Mouse (Mus musculus) adrenal gland, adult (tissue): Measurements from ENCODE around the gene Prrx2.

ENCODE experiments used
- DNase-seq, 2 experiments: peaks; one replicate each; pipeline ENCODE4 v3.0.0; 2022 to 2023; ENCODE audit warnings: low spot score in 1 of 2; ENCODE audit not compliant: inconsistent age in 2 of 2

The Prrx2 gene

GRCm38 (mm10) chr2:30834373-30835022 lies at the start of gene Prrx2:
Gene Prrx2, plus strand, starts transcription at chr2:30834972.
- peak in 1 of 2 experiments; percentile 27 for DNase-seq

GRCm38 (mm10) chr2:30787466-30787865 lies 47.3 kb upstream of the Prrx2 start:
- no peak for DNase-seq

GRCm38 (mm10) chr2:30792061-30792460 lies 42.7 kb upstream of the Prrx2 start:
- no peak for DNase-seq

- peak; percentile 96 to 99 for DNase-seq
Observed at GRCm38 (mm10) chr2:30794179-30795108, 40.3 kb upstream of the Prrx2 start.

GRCm38 (mm10) chr2:30795271-30795888 lies 39.4 kb upstream of the Prrx2 start:
- no peak for DNase-seq

- peak in 1 of 2 experiments; percentile 38 for DNase-seq
Observed at GRCm38 (mm10) chr2:30795889-30796275, 38.9 kb upstream of the Prrx2 start.

GRCm38 (mm10) chr2:30796382-30796781 lies 38.4 kb upstream of the Prrx2 start:
- peak; percentile 89 to 93 for DNase-seq

- DNase-seq: no peak
Observed at GRCm38 (mm10) chr2:30799456-30799855, 35.3 kb upstream of the Prrx2 start.

GRCm38 (mm10) chr2:30800671-30801066 lies 34.1 kb upstream of the Prrx2 start:
- DNase-seq: no peak

- peak; percentile 58 to 80 for DNase-seq
Observed at GRCm38 (mm10) chr2:30801067-30801852, 33.5 kb upstream of the Prrx2 start.

GRCm38 (mm10) chr2:30803604-30804003 lies 31.2 kb upstream of the Prrx2 start, which contains the start of gene 1700001O22Rik:
Gene 1700001O22Rik, minus strand, starts transcription at chr2:30803661.
- DNase-seq: no peak

GRCm38 (mm10) chr2:30805983-30806382 lies 28.8 kb upstream of the Prrx2 start:
- no peak for DNase-seq

- no peak for DNase-seq
Observed at GRCm38 (mm10) chr2:30807147-30807647, 27.6 kb upstream of the Prrx2 start.

- DNase-seq: peak; percentile 100
Observed at GRCm38 (mm10) chr2:30807648-30808295, 27.0 kb upstream of the Prrx2 start, which contains the start of gene Ntmt1. Gene Ntmt1, plus strand, starts transcription at chr2:30807826.

GRCm38 (mm10) chr2:30808296-30808655 lies 26.5 kb upstream of the Prrx2 start:
- peak in 1 of 2 experiments; percentile 66 for DNase-seq

GRCm38 (mm10) chr2:30809503-30809902 lies 25.3 kb upstream of the Prrx2 start:
- DNase-seq: no peak

- no peak for DNase-seq
Observed at GRCm38 (mm10) chr2:30810573-30810972, 24.2 kb upstream of the Prrx2 start.

- DNase-seq: no peak
Observed at GRCm38 (mm10) chr2:30816383-30816782, 18.4 kb upstream of the Prrx2 start.

- DNase-seq: no peak
Observed at GRCm38 (mm10) chr2:30819873-30820272, 14.9 kb upstream of the Prrx2 start.

GRCm38 (mm10) chr2:30821073-30821472 lies 13.7 kb upstream of the Prrx2 start:
- no peak for DNase-seq
